Mouse (Mus musculus) brain, embryonic 14.5 days (tissue): Measurements from ENCODE around the gene Psmb8.

Experiments used
- CTCF ChIP-seq: fragments of 200-500 bp; IDR thresholded peaks from 2 replicates; pipeline ENCODE4 v1.5.1; 2012; ENCODE audit warnings: inconsistent platforms, mild to moderate bottlenecking, moderate library complexity, borderline replicate concordance; ENCODE audit not compliant: insufficient read depth, insufficient read length; ENCODE audit errors: extremely low read depth
- POLR2A ChIP-seq: fragments of 200-500 bp; IDR thresholded peaks from 2 replicates; pipeline ENCODE4 v1.6.1; 2012; ENCODE audit warnings: mild to moderate bottlenecking, inconsistent platforms, borderline replicate concordance; ENCODE audit not compliant: poor library complexity, insufficient read depth, insufficient read length, severe bottlenecking; ENCODE audit errors: extremely low read depth

- TF ChIP-seq CTCF (no peak), POLR2A (no peak)
Observed at GRCm38 (mm10) chr17:34202760-34203442, 5.4 kb downstream of the Psmb8 start.
